Mouse (Mus musculus) ES-CJ7 (cell line): ENCODE data around the gene Peak1.

ENCODE experiments used
- DNase-seq: peaks from one replicate; pipeline ENCODE4 v3.0.0; 2011; ENCODE audit warnings: low read depth, low spot score

The Peak1 gene

DNA sequence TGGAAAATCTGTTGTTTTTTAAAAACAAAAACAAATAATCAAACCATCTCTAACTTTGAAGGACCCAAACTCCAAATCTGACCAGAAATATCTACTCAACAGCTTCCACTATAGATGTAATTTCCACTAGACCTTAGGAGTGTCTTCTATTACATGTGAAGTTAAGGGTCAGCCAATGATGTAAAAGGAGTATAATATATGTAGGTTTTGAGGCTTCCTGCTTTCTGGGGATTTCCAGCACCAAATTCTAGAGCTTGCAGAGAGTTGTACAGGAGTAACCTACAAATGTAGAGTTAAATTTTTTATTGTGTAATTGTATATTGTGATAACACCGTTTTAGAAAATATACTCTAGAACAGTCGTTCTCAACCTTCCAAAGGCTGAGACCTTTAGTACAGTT, 96.6 kb downstream of the Peak1 start:
- DNase-seq, result no peak

GRCm38 (mm10) chr9:56314326-56314725, 103.5 kb downstream of the Peak1 start:
- no peak for DNase-seq

GRCm38 (mm10) chr9:56309079-56309478, 108.8 kb downstream of the Peak1 start:
- no peak for DNase-seq

GRCm38 (mm10) chr9:56304526-56304925, 113.3 kb downstream of the Peak1 start:
- DNase-seq, result no peak

DNA sequence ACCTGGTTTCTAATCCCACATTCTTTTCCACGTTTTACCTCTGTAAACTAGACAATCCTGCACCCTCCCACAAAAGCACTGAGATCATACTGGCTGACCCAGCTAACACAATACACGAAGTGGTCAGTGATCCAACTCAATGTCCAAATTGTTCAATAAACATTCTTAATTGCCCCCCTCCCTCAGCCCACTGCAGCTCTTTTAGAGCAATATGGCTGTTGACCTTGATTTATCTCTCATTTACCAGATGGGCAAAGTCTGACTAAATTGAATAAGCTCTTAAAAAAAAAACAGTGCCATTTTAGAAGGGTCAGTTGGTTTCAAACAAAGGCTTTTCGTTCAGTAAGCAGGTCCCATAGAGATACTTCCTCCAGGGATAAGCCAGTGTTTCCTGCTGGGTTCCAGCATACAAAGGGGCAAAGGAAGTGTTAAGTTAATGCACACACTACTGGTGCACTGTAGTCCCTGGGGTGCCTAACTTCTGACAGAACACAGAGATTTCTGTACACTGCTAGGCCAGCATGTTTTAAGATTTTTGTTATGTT, 114.9 kb downstream of the Peak1 start:
- DNase-seq, result no peak

GRCm38 (mm10) chr9:56290019-56290418, 127.8 kb downstream of the Peak1 start:
- DNase-seq, result no peak

DNA sequence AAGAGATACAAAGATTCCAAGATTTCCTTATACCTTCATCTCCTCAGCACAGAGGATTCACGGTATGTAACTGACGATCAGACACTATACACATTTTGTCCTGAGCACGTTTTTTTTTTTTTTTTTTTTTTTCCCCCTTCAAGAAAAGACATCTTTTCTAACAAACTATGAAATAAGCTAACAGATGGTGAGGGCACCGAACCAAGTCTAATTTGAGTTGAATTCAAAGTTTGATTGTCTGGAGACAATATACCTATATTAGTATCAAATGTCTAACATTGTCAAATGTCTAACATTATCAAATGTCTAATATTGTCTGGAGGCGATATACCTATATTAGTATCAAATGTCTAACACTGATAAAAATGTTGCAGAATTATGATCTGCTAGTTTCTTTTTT, 135.4 kb downstream of the Peak1 start:
- DNase-seq, result no peak

DNA sequence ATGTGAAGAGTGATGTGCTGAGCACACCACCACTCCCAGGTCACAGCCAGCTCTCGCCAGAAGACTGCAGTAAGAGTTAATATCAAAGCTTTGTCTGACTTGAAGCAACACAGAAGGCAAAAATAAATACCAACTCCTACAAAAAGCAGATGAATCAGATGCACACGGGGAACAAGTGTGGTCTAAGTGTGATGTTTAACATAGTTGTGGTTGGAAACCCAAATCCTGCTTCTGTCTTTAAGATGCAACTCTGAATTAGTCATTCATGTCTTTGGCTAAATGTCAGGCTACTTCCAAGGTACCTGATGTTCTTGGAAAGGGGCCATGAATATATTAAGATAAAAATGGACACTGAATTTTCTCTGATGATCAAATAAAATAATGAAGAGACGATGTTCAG, 144.3 kb downstream of the Peak1 start:
- no peak for DNase-seq

DNA sequence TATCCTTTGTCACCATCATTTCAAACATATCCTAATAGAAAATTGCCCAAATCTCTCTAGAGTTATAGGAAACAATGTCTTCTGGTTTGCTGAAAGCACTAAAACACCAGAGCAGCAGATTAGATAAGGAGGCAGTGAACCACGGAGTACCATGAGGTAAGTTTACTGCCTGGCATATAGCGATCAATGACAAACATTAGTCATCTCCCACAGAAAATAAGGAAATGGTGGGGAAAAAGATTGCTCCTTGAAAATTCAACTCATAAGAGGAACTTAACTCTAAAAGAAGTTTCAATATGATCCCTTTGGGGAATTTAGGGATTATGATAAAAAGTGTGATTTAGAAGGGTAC, 145.6 kb downstream of the Peak1 start:
- DNase-seq, result no peak

GRCm38 (mm10) chr9:56271326-56272246, 146.3 kb downstream of the Peak1 start:
- DNase-seq, result no peak

DNA sequence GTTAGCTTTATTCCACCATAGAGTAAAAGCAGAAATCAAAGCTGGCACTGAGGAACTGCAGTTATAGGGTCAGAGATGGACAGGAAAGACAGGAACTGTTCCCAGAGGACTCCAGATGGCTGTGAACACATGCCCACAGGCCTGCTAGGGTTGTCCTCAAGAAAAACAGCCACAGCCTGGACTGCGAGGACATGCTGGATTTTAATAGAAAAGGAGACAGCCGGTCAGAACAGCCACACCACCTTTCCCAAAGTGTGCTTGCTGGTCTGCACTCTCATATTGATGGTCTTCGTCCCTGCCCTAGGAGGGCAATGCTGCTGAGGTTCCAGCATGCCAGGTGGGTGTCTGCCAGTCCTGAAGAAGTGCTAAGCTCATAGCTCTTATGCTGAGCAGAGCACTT, 148.8 kb downstream of the Peak1 start:
- no peak for DNase-seq

DNA sequence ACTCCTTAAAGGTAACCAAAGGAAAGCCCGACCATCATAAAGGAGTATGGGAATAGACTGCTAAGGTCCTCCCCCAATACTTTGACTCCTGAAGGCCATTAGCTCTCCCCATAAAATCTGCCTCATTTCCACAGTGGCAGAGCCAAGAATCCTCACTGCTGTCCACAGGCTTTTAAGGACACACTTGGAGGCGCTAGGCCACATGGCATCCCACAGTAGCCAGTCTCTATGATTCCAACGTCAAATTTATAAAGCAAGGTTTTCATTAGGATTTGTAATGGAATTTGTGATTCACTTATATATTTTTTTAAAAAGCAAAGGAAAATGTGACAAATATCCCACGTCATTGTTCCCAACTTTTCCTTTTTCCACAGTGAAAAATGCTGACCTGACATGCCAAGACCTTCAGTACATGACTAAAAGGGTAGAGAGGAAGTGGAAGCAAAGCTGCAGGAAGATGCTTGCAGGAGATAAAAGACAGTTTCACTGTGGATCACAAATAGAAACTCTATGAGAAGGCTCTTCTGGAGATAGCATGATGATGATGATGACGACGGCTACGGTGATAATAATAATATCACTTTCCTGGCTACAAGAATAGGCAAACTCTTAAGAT, 151.6 kb downstream of the Peak1 start:
- DNase-seq, result no peak

- no peak for DNase-seq
Observed at GRCm38 (mm10) chr9:56265460-56266199, 152.2 kb downstream of the Peak1 start.

- DNase-seq, result no peak
Observed at GRCm38 (mm10) chr9:56265022-56265360, 152.9 kb downstream of the Peak1 start.

DNA sequence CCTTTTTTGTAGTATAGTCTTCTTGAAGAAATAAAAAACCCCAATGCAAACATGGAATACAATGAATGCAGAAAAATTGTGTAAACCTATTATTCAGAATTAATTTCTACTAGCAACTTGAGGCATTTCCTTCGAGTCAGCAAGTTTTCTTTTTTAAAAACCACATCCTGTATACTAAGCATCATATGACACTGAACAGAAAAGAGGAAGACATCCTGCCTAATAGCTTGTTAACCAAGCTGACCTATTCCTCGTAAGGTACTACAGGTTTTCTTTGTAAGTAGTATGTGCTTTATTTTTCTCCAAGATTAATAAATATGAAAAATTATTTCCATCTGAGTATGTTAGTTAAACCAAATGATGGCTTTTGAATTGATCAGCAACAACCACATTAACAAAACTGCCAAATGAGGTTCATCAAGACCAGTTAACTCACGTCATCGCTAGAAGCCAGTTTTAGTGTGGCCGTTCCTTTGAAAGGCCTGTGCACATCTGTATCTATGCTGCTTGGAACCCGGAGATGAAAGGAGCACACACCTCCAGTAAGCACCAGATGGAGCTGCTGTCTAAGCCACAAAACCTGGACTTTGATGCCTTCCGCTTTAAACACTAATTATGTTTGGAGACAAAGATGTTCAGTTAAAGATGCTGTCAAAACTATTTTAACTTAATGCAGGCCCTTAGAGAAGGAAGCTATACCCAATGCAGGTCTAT, 153.4 kb downstream of the Peak1 start:
- no peak for DNase-seq

DNA sequence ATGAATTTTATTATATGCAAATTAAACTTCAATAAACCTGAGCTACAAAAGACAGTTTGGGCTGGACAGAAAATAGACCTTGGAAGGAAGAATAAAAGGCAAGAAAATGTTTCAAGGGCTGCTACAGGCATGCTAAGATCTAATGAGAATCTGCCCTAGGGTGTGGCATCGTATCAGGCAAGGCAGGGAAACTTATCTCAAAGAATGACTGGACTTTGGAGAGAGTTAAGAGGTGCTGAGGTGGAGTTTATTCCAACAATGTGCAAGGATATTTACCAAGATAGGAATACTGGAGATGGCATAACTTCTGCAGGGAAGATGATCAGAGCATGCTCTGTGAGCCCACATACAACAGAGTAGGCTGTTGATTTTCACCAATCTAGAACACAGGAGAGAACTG, 154.8 kb downstream of the Peak1 start:
- no peak for DNase-seq

GRCm38 (mm10) chr9:56260495-56261136, 157.3 kb downstream of the Peak1 start:
- DNase-seq, result peak; percentile 25

DNA sequence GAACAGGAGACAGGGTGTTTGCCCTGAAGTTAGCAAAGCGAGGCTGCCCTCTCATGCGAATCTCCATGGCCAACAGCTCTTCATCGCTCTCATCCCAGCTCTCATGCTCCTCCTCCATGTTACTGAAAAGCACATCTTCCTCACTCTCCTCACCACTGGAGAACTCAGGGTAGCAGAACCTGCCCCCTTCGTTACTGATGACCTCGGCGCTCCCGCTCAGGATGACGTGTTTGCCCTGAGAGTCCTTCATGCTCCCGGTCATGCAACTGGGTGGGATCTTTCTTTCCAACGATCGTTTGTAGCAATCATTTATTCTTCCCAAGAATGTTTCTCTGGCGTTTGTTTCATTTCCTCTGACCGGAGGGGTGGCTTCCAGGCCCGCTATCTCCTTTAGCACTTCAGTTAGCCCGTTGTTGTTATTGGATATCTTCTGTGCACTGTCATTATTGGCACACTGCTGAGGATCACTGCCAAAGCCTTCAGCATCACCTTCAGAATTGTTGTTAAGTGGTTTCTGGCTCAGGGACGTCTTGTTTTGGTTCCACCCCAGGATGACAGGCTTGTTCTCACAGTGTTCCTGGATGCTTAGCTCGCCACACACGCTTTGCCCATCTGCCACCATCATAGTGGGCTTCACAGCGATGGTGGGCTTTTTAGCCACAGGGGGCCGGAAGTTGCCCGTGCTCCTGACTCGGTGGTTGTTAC, 157.9 kb downstream of the Peak1 start:
- DNase-seq, result no peak

DNA sequence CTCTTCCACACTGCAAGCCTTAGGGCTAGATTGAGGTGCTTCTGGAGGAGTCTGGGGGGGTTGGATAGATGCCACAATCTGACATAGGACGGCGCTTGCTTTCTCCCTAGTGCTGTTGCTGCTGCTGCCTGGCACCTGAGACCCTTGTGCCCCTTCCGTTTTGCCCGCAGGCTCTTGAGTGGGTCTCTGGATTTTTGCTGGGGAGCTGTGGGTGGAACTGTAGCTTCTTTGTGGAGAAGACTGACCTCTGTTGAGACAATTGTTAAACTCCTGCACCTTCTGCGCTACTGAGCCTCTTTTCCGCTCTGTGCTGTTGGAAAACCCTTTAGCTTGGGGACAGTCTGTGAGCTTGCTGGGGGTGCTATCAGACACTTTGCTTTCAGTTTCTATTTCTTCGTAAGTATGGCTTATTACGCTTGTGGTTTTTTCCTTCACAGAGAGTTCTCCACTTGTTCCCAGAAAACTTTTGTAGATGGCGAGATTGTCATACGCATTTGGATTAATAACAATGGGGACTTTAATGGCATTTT, 159.5 kb downstream of the Peak1 start:
- no peak for DNase-seq

DNA sequence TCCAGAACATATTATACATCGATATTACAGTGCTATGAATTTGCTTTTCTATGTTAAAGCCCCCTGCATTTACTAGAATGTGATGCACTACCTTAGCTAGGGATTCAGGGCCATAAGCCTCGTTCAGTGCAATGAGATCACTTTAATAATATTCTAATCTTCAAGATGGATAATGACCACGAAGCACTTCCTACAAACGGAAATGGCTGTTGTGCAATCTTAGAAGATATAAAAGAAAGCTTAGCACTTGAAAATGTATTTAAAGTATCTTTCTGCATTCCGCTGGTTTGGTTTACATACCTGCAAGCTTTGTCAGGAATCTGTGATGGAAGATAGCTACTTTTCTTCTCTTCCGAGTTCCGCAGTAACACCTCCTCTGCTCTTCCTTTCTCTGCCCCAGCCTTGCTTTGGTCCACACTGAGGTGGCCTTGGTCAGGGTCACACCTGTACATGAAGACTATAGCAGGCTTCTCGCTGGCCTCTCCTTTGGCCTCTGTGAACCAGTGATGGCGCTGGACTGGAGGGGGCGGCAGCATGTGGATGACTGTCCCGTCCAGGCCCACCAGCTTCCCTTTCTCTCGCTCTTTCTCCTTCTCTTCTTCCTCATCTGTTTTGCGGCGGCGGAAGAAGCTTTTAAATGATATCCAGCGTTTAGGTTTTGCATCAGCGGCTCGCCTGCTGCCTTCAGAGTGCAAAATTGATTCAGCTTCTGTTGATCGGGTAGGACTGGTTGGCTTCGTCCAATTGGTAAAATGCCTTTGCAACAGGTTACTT, 160.5 kb downstream of the Peak1 start:
- DNase-seq, result no peak
